Mouse (Mus musculus): ENCODE results near the gene Notch4.

Gene Notch4

GRCm38 (mm10) chr17:34624981-34625380 is 60.9 kb downstream of the Notch4 start:
- no peak for DNase-seq (ENCODE audit: extremely low read depth, insufficient read length, low spot score)

- no peak for DNase-seq (ENCODE audit: extremely low read depth, insufficient read length, low spot score)
Measured at GRCm38 (mm10) chr17:34626062-34626772, 62.1 kb downstream of the Notch4 start.

GRCm38 (mm10) chr17:34626773-34627092 is 62.7 kb downstream of the Notch4 start:
- peak; percentile 66 for DNase-seq (ENCODE audit: extremely low read depth, insufficient read length, low spot score)

- DNase-seq (ENCODE audit: extremely low read depth, insufficient read length, low spot score) = peak; percentile 85
Measured at GRCm38 (mm10) chr17:34627093-34627942, 63.2 kb downstream of the Notch4 start.

- no peak for DNase-seq (ENCODE audit: extremely low read depth, insufficient read length, low spot score)
Measured at GRCm38 (mm10) chr17:34627943-34628643, 64.0 kb downstream of the Notch4 start, which contains the start of gene Ppt2. Ppt2 (minus strand) TSS chr17:34628510.

- no peak for DNase-seq (ENCODE audit: extremely low read depth, insufficient read length, low spot score)
Measured at GRCm38 (mm10) chr17:34628644-34628967, 64.5 kb downstream of the Notch4 start.

- no peak for DNase-seq (ENCODE audit: extremely low read depth, insufficient read length, low spot score)
Measured at GRCm38 (mm10) chr17:34629221-34629751, 65.2 kb downstream of the Notch4 start, which contains the start of gene Prrt1. Prrt1 (plus strand) TSS chr17:34629533.

GRCm38 (mm10) chr17:34629796-34630603 is 65.9 kb downstream of the Notch4 start:
- no peak for DNase-seq (ENCODE audit: extremely low read depth, insufficient read length, low spot score)

GRCm38 (mm10) chr17:34630761-34631301 is 66.8 kb downstream of the Notch4 start:
- no peak for DNase-seq (ENCODE audit: extremely low read depth, insufficient read length, low spot score)

GRCm38 (mm10) chr17:34631647-34632046 is 67.6 kb downstream of the Notch4 start:
- DNase-seq (ENCODE audit: extremely low read depth, insufficient read length, low spot score) = no peak

- DNase-seq (ENCODE audit: extremely low read depth, insufficient read length, low spot score) = no peak
Measured at GRCm38 (mm10) chr17:34632261-34632691, 68.2 kb downstream of the Notch4 start.

- DNase-seq (ENCODE audit: extremely low read depth, insufficient read length, low spot score) = no peak
Measured at GRCm38 (mm10) chr17:34635671-34636070, 71.6 kb downstream of the Notch4 start.

GRCm38 (mm10) chr17:34637459-34637858 is 73.4 kb downstream of the Notch4 start:
- no peak for DNase-seq (ENCODE audit: extremely low read depth, insufficient read length, low spot score)

Measured in 3134 (cell line).